Mouse (Mus musculus) cortical plate, adult 2 months (tissue): Measurements from ENCODE around the gene Wars2.

Source experiments
- CTCF ChIP-seq: fragments of 200-500 bp; IDR thresholded peaks from 2 replicates; pipeline ENCODE4 v1.5.1; 2011; ENCODE audit warnings: mild to moderate bottlenecking, control low read depth, low read length; ENCODE audit not compliant: insufficient read depth; ENCODE audit errors: extremely low read depth
- POLR2A ChIP-seq: fragments of 200-500 bp; IDR thresholded peaks from 2 replicates; pipeline ENCODE4 v1.6.1; 2011; ENCODE audit warnings: mild to moderate bottlenecking, low read length, control low read depth; ENCODE audit not compliant: insufficient read depth; ENCODE audit errors: extremely low read depth

DNA sequence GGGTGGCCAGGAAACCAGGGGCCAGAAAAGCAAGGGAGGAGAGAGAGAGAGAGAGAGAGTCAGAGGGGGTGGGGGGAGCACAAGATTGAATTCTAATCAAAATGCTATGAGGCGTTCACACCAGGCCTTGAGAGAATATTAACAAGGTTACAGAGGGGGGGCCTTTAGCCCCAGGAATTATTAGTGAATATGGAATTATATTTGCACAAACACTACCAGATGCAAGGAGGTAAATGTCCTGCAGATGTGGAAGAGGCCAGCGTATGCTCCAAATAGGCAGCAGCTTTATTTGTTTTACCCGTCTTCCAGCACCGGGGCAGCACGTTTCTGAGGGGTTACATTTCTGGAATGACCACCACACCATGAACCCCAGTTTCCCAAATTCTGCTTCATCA, 29.7 kb upstream of the Wars2 start:
- no peak for TF ChIP-seq CTCF
- no peak for TF ChIP-seq POLR2A
